Mouse (Mus musculus): ENCODE measurements around the gene Ankrd34a. TPM values are rescaled to one million over a fixed set of nuclear protein-coding genes. Genes with fewer than 3 reads are reported as not detected.

The Ankrd34a gene
- polyA plus RNA-seq, 1 experiment from 2014 or later, result 21.9 TPM

DNA sequence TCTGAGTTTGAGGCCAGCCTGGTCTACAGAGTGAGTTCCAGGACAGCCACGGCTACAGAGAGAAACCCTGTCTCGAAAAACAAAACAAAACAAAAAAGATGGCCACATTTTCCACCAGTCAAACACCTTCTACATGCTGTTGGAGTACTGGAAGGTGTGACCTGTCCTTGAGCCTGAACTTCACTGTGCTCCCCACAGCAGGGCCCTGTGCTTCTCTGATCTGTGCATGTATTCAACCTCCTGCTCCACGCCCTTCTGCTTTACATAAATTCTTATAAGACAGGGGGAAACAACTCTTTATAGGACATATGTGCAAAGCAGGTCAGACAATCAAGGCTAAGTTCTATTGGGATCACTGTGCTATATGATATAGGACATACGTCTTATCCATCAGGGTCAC, 26.8 kb downstream of the Ankrd34a start:
- no peaks in the 10 kb centered on the region for H3K27me3 ChIP-seq (replicated peaks; ENCODE audit: control insufficient read depth, insufficient read depth, low read length)
- H3K36me3 ChIP-seq (ENCODE audit: control insufficient read depth, insufficient read depth), result peaks cover 15% of the 10 kb centered on the region
- no peak overlapping the region for H3K27ac ChIP-seq (ENCODE audit: low read length)
- H3K9ac ChIP-seq (replicated peaks; ENCODE audit: low read depth, low read length), result no peak overlapping the region
- H3K4me2 ChIP-seq (ENCODE audit: low read length), result no peak overlapping the region
- 91% methylated on average over 4 of the region's 4 CpGs for WGBS
- no peaks in the 10 kb centered on the region for H3K9me3 ChIP-seq (ENCODE audit: control insufficient read depth, low read length)
- no peak for ATAC-seq
- no peaks in the 10 kb centered on the region for H3K4me1 ChIP-seq (replicated peaks; ENCODE audit: control insufficient read depth, insufficient read depth, low read length)
- no peak overlapping the region for H3K4me3 ChIP-seq (replicated peaks; ENCODE audit: low read length)

DNA sequence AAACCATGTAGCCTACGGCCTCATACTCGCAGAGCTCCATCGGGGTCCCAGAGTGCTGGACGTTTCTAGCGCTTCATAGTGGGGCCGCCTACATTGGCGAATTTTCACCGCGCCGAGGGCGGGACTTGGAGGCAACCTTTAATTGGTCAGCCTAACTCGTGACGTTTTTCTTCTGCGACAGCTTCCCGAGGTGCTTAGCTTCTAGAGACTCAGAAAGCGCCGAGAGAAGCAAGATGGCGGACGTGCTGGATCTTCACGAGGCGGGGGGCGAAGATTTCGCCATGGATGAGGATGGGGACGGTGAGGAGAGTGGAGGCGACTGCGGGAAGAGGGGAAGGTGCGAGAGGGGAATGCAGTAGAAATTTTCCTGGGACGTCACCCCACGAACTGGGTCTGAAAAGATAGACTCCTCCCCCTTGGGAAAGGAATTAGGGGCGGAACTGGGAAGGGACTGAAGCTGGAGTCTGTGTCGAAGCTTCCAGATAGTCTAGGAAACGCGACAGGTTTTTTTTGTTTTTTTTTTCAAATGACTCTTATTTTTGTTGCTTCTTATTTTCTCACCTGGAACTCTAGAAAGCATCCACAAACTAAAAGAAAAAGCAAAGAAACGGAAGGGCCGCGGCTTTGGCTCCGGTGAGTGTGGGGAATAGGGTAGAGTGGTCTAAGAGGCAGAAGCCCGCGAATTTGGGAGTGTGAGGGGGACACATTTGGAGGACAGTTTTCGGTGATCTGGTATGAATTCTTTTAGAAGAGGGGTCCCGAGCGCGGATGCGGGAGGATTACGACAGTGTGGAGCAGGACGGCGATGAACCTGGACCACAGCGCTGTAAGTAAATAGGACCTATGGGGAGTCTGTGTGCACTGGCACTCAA, 33.5 kb downstream of the Ankrd34a start, which contains the start of gene Rbm8a:
Gene Rbm8a (plus strand): TSS at position 205 of the 872 bp plus-strand sequence.
- no peaks in the 10 kb centered on the region for H3K9me3 ChIP-seq (ENCODE audit: control insufficient read depth, low read length)
- WGBS, result under 1% methylated on average over 48 of the region's 48 CpGs
- peak within 1 kb of the TSS; percentile 75 for H3K4me3 ChIP-seq (replicated peaks; ENCODE audit: low read length)
- H3K27me3 ChIP-seq (replicated peaks; ENCODE audit: control insufficient read depth, insufficient read depth, low read length), result no peaks in the 10 kb centered on the region
- peak; percentile 94 for ATAC-seq
- peak within 1 kb of the TSS; percentile 76 for H3K4me2 ChIP-seq (ENCODE audit: low read length)
- peaks cover 4% of the 10 kb centered on the region; the same call in 1 of the 2 replicates for H3K36me3 ChIP-seq (ENCODE audit: control insufficient read depth, insufficient read depth)
- H3K4me1 ChIP-seq (replicated peaks; ENCODE audit: control insufficient read depth, insufficient read depth, low read length), result peaks cover 18% of the 10 kb centered on the region
- peak within 1 kb of the TSS; percentile 81 for H3K27ac ChIP-seq (ENCODE audit: low read length)
- H3K9ac ChIP-seq (replicated peaks; ENCODE audit: low read depth, low read length), result peak within 1 kb of the TSS; percentile 79

DNA sequence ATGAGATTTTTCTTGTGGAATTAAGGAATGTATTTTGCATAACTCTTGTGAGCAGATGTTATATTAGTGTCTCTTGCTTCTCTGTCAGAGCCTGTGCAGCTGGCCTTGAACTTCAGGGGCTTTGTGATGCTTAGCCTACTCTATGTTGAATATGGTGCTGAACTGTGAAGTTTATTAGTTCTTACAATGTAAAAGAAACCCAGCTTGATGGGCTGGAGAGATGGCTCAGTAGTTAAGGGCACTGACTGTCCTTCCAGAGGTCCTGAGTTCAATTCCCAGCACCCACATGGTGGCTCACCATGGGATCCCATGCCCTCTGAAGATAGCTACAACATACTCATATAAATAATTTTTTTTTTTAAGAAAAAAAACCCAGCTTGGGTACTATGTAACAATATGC, 35.6 kb downstream of the Ankrd34a start:
- Histone ChIP-seq H3K27me3 (replicated peaks; ENCODE audit: control insufficient read depth, insufficient read depth, low read length) (no peaks in the 10 kb centered on the region), H3K4me2 (ENCODE audit: low read length) (no peak overlapping the region), H3K4me3 (replicated peaks; ENCODE audit: low read length) (no peak overlapping the region), H3K9me3 (ENCODE audit: control insufficient read depth, low read length) (no peaks in the 10 kb centered on the region), H3K4me1 (replicated peaks; ENCODE audit: control insufficient read depth, insufficient read depth, low read length) (peaks cover 32% of the 10 kb centered on the region), H3K36me3 (ENCODE audit: control insufficient read depth, insufficient read depth) (peaks cover 2% of the 10 kb centered on the region; the same call in 1 of the 2 replicates), H3K9ac (replicated peaks; ENCODE audit: low read depth, low read length) (no peak overlapping the region), H3K27ac (ENCODE audit: low read length) (no peak overlapping the region)
- no peak for ATAC-seq

DNA sequence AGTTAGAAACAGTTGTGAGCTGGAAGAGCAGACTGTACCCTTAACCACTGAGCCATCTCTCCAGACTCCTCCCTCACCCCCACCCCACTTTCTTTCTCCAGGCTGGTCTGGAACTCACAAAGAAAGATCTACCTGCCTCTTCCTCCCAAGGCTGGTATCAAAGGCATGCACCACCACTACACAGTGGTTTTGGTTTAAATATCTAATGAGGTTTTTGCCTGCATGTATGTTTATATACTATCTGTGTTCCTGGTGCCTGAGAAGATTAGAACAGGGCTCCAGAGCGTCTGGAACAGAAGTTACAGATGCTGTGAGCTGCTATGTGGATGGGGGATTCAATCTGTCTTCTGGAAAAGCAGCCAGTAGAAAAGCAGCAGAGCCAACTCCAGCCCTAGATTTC, 37.6 kb downstream of the Ankrd34a start:
- Histone ChIP-seq H3K9ac (replicated peaks; ENCODE audit: low read depth, low read length) (no peak overlapping the region), H3K27ac (ENCODE audit: low read length) (no peak overlapping the region), H3K4me2 (ENCODE audit: low read length) (no peak overlapping the region), H3K27me3 (replicated peaks; ENCODE audit: control insufficient read depth, insufficient read depth, low read length) (no peaks in the 10 kb centered on the region), H3K9me3 (ENCODE audit: control insufficient read depth, low read length) (no peaks in the 10 kb centered on the region), H3K36me3 (ENCODE audit: control insufficient read depth, insufficient read depth) (peaks cover 11% of the 10 kb centered on the region), H3K4me1 (replicated peaks; ENCODE audit: control insufficient read depth, insufficient read depth, low read length) (peaks cover 31% of the 10 kb centered on the region), H3K4me3 (replicated peaks; ENCODE audit: low read length) (no peak overlapping the region)
- no peak for ATAC-seq
- WGBS, result 57% methylated on average over 1 of the region's 1 CpGs

GRCm38 (mm10) chr3:96634928-96635879, 38.8 kb downstream of the Ankrd34a start, which contains the start of the genes Pex11b and Gm42957:
Gene Pex11b (plus strand): TSS chr3:96635376.
Gene Gm42957 (plus strand): TSS chr3:96635474.
- Histone ChIP-seq H3K36me3 (ENCODE audit: control insufficient read depth, insufficient read depth) (peaks cover 13% of the 10 kb centered on the region), H3K4me3 (replicated peaks; ENCODE audit: low read length) (peak within 1 kb of the TSS; percentile 71), H3K4me1 (replicated peaks; ENCODE audit: control insufficient read depth, insufficient read depth, low read length) (peaks cover 30% of the 10 kb centered on the region), H3K4me2 (ENCODE audit: low read length) (peak within 1 kb of the TSS; percentile 64), H3K9me3 (ENCODE audit: control insufficient read depth, low read length) (no peaks in the 10 kb centered on the region), H3K9ac (replicated peaks; ENCODE audit: low read depth, low read length) (peak within 1 kb of the TSS; percentile 90), H3K27me3 (replicated peaks; ENCODE audit: control insufficient read depth, insufficient read depth, low read length) (no peaks in the 10 kb centered on the region), H3K27ac (ENCODE audit: low read length) (peak within 1 kb of the TSS; percentile 90)
- ATAC-seq, result peak; percentile 93
- 2% methylated on average over 55 of the region's 60 CpGs for WGBS

DNA sequence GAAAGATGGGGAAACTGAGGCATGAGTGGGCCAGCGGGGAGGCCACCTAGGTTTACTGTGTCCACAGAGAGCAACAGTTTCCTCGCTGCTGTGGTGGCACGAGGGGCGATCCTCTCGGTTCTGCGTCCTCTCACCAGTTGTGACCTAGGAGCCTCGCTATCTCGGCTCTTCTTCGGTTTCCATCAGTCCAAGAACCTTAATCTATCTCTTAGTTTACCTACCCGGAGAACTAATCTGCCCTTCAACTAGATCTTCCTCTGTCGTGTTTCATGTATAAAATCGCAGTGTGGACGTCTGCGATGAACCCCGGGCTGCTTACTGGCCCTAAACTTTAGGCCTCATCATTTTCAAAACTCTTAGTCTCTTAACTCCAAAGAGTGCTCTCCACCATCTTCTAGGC, 39.5 kb downstream of the Ankrd34a start:
- peak overlapping the region; percentile 71 for H3K4me3 ChIP-seq (replicated peaks; ENCODE audit: low read length)
- H3K4me1 ChIP-seq (replicated peaks; ENCODE audit: control insufficient read depth, insufficient read depth, low read length), result peaks cover 26% of the 10 kb centered on the region
- WGBS, result 9% methylated on average over 15 of the region's 15 CpGs
- peak overlapping the region; percentile 90; the same call in 1 of the 2 replicates for H3K27ac ChIP-seq (ENCODE audit: low read length)
- H3K9me3 ChIP-seq (ENCODE audit: control insufficient read depth, low read length), result no peaks in the 10 kb centered on the region
- H3K9ac ChIP-seq (replicated peaks; ENCODE audit: low read depth, low read length), result peak overlapping the region; percentile 90
- ATAC-seq, result no peak
- peak overlapping the region; percentile 64 for H3K4me2 ChIP-seq (ENCODE audit: low read length)
- H3K36me3 ChIP-seq (ENCODE audit: control insufficient read depth, insufficient read depth), result peaks cover 14% of the 10 kb centered on the region
- no peaks in the 10 kb centered on the region for H3K27me3 ChIP-seq (replicated peaks; ENCODE audit: control insufficient read depth, insufficient read depth, low read length)

- 68% methylated on average over 11 of the region's 11 CpGs for WGBS
- Histone ChIP-seq H3K27me3 (replicated peaks; ENCODE audit: control insufficient read depth, insufficient read depth, low read length) (no peaks in the 10 kb centered on the region), H3K27ac (ENCODE audit: low read length) (no peak overlapping the region)
Measured at GRCm38 (mm10) chr3:96636448-96636847, 40.0 kb downstream of the Ankrd34a start.

GRCm38 (mm10) chr3:96639219-96639618, 42.8 kb downstream of the Ankrd34a start:
- WGBS, result 62% methylated on average over 1 of the region's 1 CpGs

More at GRCm38 (mm10) chr3:96636448-96636847, 40.0 kb downstream of the Ankrd34a start:
- no peak for ATAC-seq
- Histone ChIP-seq H3K9ac (replicated peaks; ENCODE audit: low read depth, low read length) (no peak overlapping the region), H3K9me3 (ENCODE audit: control insufficient read depth, low read length) (no peaks in the 10 kb centered on the region), H3K36me3 (ENCODE audit: control insufficient read depth, insufficient read depth) (peaks cover 14% of the 10 kb centered on the region), H3K4me3 (replicated peaks; ENCODE audit: low read length) (peak overlapping the region; percentile 71), H3K4me2 (ENCODE audit: low read length) (peak overlapping the region; percentile 64), H3K4me1 (replicated peaks; ENCODE audit: control insufficient read depth, insufficient read depth, low read length) (peaks cover 21% of the 10 kb centered on the region)

More at GRCm38 (mm10) chr3:96639219-96639618, 42.8 kb downstream of the Ankrd34a start:
- Histone ChIP-seq H3K27ac (ENCODE audit: low read length) (no peak overlapping the region), H3K9ac (replicated peaks; ENCODE audit: low read depth, low read length) (no peak overlapping the region), H3K4me3 (replicated peaks; ENCODE audit: low read length) (no peak overlapping the region), H3K9me3 (ENCODE audit: control insufficient read depth, low read length) (no peaks in the 10 kb centered on the region), H3K27me3 (replicated peaks; ENCODE audit: control insufficient read depth, insufficient read depth, low read length) (no peaks in the 10 kb centered on the region), H3K4me1 (replicated peaks; ENCODE audit: control insufficient read depth, insufficient read depth, low read length) (peaks cover 20% of the 10 kb centered on the region), H3K4me2 (ENCODE audit: low read length) (no peak overlapping the region), H3K36me3 (ENCODE audit: control insufficient read depth, insufficient read depth) (peaks cover 13% of the 10 kb centered on the region)
- ATAC-seq, result no peak

Measured in forebrain, embryonic 16.5 days (tissue).